Mouse (Mus musculus) stomach, postnatal 0 days (tissue): Measurements from ENCODE around the gene Rhbdd1. TPM values are rescaled to one million over a fixed set of nuclear protein-coding genes. Genes with fewer than 3 reads are reported as not detected.

Experiments used
- ATAC-seq: fragments of 200-750 bp; cut with Nextera tagmentation; 2 replicates; pipeline ENCODE4 v1.8.0; 2017; ENCODE audit not compliant: low FRiP score, low TSS enrichment
- DNase-seq: peaks from one replicate; pipeline ENCODE4 v3.0.0-alpha.2; 2016; ENCODE audit warnings: low spot score
- H3K27ac ChIP-seq: fragments of 300-500 bp; sonication (generic); replicated peaks from 2 replicates; pipeline ENCODE4 v1.5.1; 2014; ENCODE audit warnings: mild to moderate bottlenecking, control low read depth
- H3K27me3 ChIP-seq: fragments of 300-500 bp; sonication (generic); 2 replicates; pipeline ENCODE4 v1.6.1; 2014; ENCODE audit warnings: low read length; ENCODE audit not compliant: control insufficient read depth, insufficient read depth
- H3K36me3 ChIP-seq: fragments of 300-500 bp; sonication (generic); 2 replicates; pipeline ENCODE4 v1.6.1; 2014; ENCODE audit warnings: low read length, mixed read lengths; ENCODE audit not compliant: control insufficient read depth, insufficient read depth
- H3K4me1 ChIP-seq: fragments of 300-500 bp; sonication (generic); replicated peaks from 2 replicates; pipeline ENCODE4 v1.6.1; 2014; ENCODE audit warnings: antibody characterized with exemption; ENCODE audit not compliant: control insufficient read depth, insufficient read depth
- H3K4me2 ChIP-seq: fragments of 300-500 bp; sonication (generic); replicated peaks from 2 replicates; pipeline ENCODE4 v1.6.1; 2014; ENCODE audit warnings: low read depth, mild to moderate bottlenecking, control low read depth, moderate library complexity
- H3K4me3 ChIP-seq: fragments of 300-500 bp; sonication (generic); 2 replicates; pipeline ENCODE4 v1.5.1; 2014; ENCODE audit warnings: low read depth, low read length, control low read depth
- H3K9ac ChIP-seq: fragments of 300-500 bp; sonication (generic); 2 replicates; pipeline ENCODE4 v1.6.1; 2014; ENCODE audit warnings: mild to moderate bottlenecking, low read length, control low read depth, mixed read lengths
- H3K9me3 ChIP-seq: fragments of 300-500 bp; sonication (generic); 2 replicates; pipeline ENCODE4 v1.6.1; 2016; ENCODE audit warnings: low read length; ENCODE audit not compliant: control insufficient read depth
- CTCF ChIP-seq: IDR thresholded peaks from 2 replicates; pipeline ENCODE4 v1.5.1; 2016; ENCODE audit warnings: antibody characterized with exemption, low read depth, mild to moderate bottlenecking, moderate library complexity
- EP300 ChIP-seq: optimal IDR thresholded peaks from 2 replicates; pipeline ENCODE3; 2016; ENCODE audit warnings: antibody characterized with exemption
- WGBS: fragments of 180-500 bp; shearing (Covaris S2); extraction: QIAGEN DNeasy Blood & Tissue Kit; methylation state at CpG from one replicate; pipeline ENCODE4 v1.1.7; 2014; 5-methylcytosine and 5-hydroxymethylcytosine counted together
- polyA plus RNA-seq: library from polyadenylated mRNA; unstranded; fragments of >200 nt; fragmentation: Nextera tagmentation; extraction: Ambion mirVana; gene quantifications from 2 replicates; pipeline ENCODE4 v1.2.1, GENCODE M21; 2015

Rhbdd1 gene
- polyA plus RNA-seq, 1 experiment from 2014 or later, result 7.5 TPM

DNA sequence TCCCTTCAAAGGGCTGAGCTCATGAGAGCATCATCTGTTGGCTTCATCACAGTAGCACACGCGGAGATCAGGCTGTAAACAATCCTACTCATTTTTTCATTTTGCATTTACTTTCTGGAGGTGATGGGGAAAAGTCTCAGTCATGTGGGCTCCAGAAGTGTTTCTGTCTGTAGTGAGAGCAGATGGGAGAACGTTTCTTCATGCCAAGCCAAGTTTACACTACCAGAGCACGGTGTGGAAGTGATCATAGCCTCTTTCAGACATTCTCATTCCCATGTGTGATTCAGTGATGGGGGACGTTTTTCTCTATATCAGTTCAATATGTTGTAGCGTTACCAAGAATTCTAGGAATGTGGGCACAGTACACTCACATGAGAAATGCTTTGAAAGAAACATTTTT lies 45.9 kb downstream of the Rhbdd1 start:
- Histone ChIP-seq H3K27ac (no peak overlapping the region), H3K4me1 (no peaks in the 10 kb centered on the region), H3K9me3 (no peaks in the 10 kb centered on the region), H3K4me3 (no peak overlapping the region), H3K27me3 (no peaks in the 10 kb centered on the region), H3K4me2 (no peak overlapping the region), H3K9ac (no peak overlapping the region), H3K36me3 (no peaks in the 10 kb centered on the region)
- no peak for TF ChIP-seq EP300
- TF ChIP-seq CTCF, result no peak
- no peak for DNase-seq
- 55% methylated on average over 6 of the region's 6 CpGs for WGBS
- ATAC-seq, result no peak

DNA sequence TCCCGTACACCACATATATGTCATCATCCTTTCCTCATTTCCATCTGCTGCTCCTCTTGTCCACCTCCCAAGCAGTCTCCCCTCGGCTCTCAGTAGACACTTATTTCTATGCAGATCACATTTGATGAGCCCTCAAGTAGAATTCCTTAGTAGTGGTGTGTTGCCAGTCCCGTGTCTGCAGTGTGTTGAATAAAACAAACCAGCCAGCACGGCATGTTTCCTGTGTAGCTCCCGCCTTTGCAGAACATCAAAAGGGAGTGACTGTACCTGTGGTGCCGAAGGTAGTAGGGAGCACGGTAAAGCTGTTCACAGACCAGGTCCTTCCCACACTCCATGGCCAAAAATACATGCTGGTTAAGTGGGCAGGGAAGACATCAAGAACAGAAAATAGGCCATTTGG lies 47.8 kb downstream of the Rhbdd1 start:
- no peak for ATAC-seq
- TF ChIP-seq EP300 (no peak), CTCF (no peak)
- Histone ChIP-seq H3K4me1 (no peaks in the 10 kb centered on the region), H3K27ac (no peak overlapping the region), H3K36me3 (no peaks in the 10 kb centered on the region), H3K9ac (no peak overlapping the region), H3K9me3 (no peaks in the 10 kb centered on the region), H3K4me2 (no peak overlapping the region), H3K27me3 (no peaks in the 10 kb centered on the region), H3K4me3 (no peak overlapping the region)
- no peak for DNase-seq
- 78% methylated on average over 7 of the region's 7 CpGs for WGBS

DNA sequence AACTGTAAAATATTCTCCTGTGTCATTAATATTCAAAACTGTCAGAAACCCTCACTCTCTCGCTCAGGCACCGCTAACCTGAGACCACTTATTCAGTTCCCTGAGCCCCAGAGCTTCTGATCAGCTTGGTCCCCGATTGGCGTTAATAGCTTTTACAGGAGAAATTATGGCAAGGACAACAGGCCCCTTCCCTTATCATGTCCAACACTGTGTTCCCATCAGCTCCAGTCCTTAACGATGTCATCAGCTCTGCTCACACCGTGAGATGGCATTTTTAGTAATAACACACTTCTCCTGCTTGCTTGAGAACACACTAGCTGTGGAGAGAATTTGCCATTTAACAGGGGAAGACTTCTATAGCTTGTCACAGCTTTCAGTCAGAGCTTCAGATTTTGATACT lies 48.2 kb downstream of the Rhbdd1 start:
- Histone ChIP-seq H3K4me2 (no peak overlapping the region), H3K9me3 (no peaks in the 10 kb centered on the region), H3K4me1 (no peaks in the 10 kb centered on the region), H3K27me3 (no peaks in the 10 kb centered on the region), H3K27ac (no peak overlapping the region), H3K9ac (no peak overlapping the region), H3K36me3 (no peaks in the 10 kb centered on the region), H3K4me3 (no peak overlapping the region)
- WGBS, result 86% methylated on average over 6 of the region's 6 CpGs
- no peak for TF ChIP-seq CTCF
- ATAC-seq (no peak), DNase-seq (no peak)

DNA sequence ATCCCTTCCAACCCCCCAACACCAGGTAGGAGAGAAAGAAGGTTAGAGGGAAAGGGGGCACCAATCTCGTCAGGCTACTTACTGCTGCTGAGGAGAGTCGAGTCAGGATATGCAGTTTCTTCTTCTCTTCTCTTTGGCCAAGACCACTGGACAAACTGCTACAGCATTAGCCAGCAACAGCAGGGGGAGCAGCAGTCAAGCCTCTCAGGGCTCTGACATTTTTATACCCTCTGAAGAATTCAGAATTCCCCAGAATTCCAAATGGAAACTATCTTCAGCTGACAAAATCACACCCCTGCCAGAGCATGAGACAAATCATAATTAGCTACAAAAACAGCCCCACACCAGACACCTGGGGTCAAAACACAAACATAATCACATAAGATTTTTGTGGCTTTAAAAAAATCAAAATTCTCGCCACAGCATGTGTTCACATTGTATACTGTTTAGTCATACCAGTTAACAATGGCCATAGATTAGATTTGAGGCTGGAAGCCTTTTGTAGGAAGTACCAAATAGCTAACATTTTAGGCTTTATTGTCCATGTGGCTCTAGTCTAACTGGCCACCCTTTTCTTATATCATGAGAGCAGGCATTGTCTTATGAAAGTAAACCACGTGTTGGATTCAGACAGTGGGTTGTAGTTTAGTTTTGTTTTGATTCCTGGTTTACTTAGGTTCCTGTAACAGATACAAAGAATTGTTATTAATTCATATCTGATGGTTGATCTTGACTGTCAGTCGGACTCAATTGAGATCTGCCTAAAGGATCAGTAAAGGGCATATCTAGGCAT lies 55.6 kb downstream of the Rhbdd1 start:
- Histone ChIP-seq H3K36me3 (no peaks in the 10 kb centered on the region), H3K27ac (no peak overlapping the region), H3K4me3 (no peak overlapping the region), H3K4me2 (no peak overlapping the region), H3K4me1 (no peaks in the 10 kb centered on the region), H3K9me3 (no peaks in the 10 kb centered on the region), H3K27me3 (no peaks in the 10 kb centered on the region), H3K9ac (no peak overlapping the region)
- 78% methylated on average over 5 of the region's 5 CpGs for WGBS
- no peak for ATAC-seq
- TF ChIP-seq EP300 (no peak), CTCF (peak; percentile 35; the same call in 1 of the 2 replicates)
- no peak for DNase-seq

DNA sequence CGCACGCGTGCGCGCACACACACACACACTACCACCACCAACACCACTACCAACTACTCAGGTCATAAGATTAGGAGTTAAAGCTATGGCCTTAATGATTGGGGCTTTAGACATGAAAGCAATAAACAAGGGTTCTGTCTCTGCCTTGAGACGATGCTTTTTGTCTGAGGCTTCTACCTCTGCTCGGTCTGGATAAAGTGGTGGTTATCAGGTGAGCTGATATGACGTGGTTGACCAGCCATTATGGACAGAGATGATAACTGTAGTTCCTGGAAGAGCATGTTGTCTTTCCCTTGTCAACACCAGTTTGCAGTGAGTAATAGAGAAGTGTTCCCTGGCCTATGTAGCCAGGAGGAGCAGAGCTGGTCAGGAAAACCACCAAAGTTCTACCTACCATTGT lies 57.7 kb downstream of the Rhbdd1 start:
- no peaks in the 10 kb centered on the region for H3K4me1 ChIP-seq
- H3K4me2 ChIP-seq, result no peak overlapping the region
- DNase-seq (no peak), ATAC-seq (no peak)
- H3K27me3 ChIP-seq, result no peaks in the 10 kb centered on the region
- no peaks in the 10 kb centered on the region; the same call in 1 of the 2 replicates for H3K36me3 ChIP-seq
- no peak for TF ChIP-seq EP300
- TF ChIP-seq CTCF, result no peak
- no peak overlapping the region for H3K9ac ChIP-seq
- 93% methylated on average over 8 of the region's 8 CpGs for WGBS
- H3K9me3 ChIP-seq, result no peaks in the 10 kb centered on the region
- no peak overlapping the region for H3K27ac ChIP-seq
- H3K4me3 ChIP-seq, result no peak overlapping the region

DNA sequence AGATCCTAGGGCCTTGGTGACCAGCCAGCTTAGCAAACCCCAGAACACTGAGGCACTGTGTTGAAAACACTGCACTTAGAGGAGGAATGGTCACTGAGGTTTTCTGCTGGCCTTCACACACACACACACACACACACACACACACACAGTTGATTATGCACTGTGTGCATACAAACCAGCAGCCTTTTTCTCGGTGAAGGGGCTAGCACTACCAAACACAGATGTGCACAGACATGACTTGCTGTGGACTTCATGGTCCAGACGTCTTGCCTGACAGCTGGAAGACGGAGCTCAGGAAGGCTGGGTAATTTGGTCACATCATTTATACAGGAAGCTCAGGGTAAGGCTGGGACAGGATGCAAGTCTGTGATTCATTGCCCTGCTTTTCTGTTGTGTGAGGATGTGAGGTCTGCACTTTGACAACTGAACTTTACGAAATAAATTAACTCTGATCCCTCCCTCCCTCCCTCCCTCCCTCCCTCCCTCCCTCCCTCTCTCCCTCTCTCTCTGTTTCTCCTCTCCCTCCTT lies 58.6 kb downstream of the Rhbdd1 start:
- no peak overlapping the region for H3K4me2 ChIP-seq
- no peak overlapping the region for H3K9ac ChIP-seq
- ATAC-seq, result no peak
- no peaks in the 10 kb centered on the region for H3K9me3 ChIP-seq
- no peaks in the 10 kb centered on the region for H3K27me3 ChIP-seq
- H3K4me3 ChIP-seq, result no peak overlapping the region
- no peak for DNase-seq
- no peak overlapping the region for H3K27ac ChIP-seq
- 25% methylated on average over 4 of the region's 4 CpGs for WGBS
- H3K36me3 ChIP-seq, result no peaks in the 10 kb centered on the region; the same call in 1 of the 2 replicates
- TF ChIP-seq EP300 (no peak), CTCF (no peak)
- no peaks in the 10 kb centered on the region for H3K4me1 ChIP-seq
